Mouse (Mus musculus) right cerebral cortex, postnatal 4 days (tissue): ENCODE measurements around the gene Fbxo9.
A peak's percentile ranks its signal among the peaks of the same experiment; 100 is the strongest.
"Not testable (repeated sequence)": the region's sequence is repeated elsewhere in the genome, so short reads cannot be mapped to it uniquely, and the experiment has no call there.

ENCODE experiments used
- DNase-seq: peaks from one replicate; pipeline ENCODE4 v3.0.0-alpha.2; 2022

The Fbxo9 gene

GRCm38 (mm10) chr9:78108796-78109239 lies at the start of gene Fbxo9, which contains the start of gene Ick:
Gene Fbxo9 (minus strand): TSS chr9:78109065.
Gene Ick (plus strand): TSS chr9:78109192.
- DNase-seq: peak; percentile 72

GRCm38 (mm10) chr9:78157221-78157620 lies 48.4 kb upstream of the Fbxo9 start:
- DNase-seq: no peak

GRCm38 (mm10) chr9:78154211-78154977 lies 45.5 kb upstream of the Fbxo9 start:
- no peak for DNase-seq

- DNase-seq: not testable (repeated sequence)
Observed at GRCm38 (mm10) chr9:78149770-78150169, 40.9 kb upstream of the Fbxo9 start.

GRCm38 (mm10) chr9:78148149-78148548 lies 39.3 kb upstream of the Fbxo9 start:
- no peak for DNase-seq

GRCm38 (mm10) chr9:78146627-78147026 lies 37.8 kb upstream of the Fbxo9 start:
- no peak for DNase-seq

- DNase-seq: no peak
Observed at GRCm38 (mm10) chr9:78146099-78146498, 37.2 kb upstream of the Fbxo9 start.

GRCm38 (mm10) chr9:78139463-78139862 lies 30.6 kb upstream of the Fbxo9 start:
- DNase-seq: no peak

- no peak for DNase-seq
Observed at GRCm38 (mm10) chr9:78138044-78138676, 29.3 kb upstream of the Fbxo9 start.

GRCm38 (mm10) chr9:78135658-78136057 lies 26.8 kb upstream of the Fbxo9 start:
- DNase-seq: no peak

- no peak for DNase-seq
Observed at GRCm38 (mm10) chr9:78126643-78127042, 17.8 kb upstream of the Fbxo9 start.

- no peak for DNase-seq
Observed at GRCm38 (mm10) chr9:78126007-78126406, 17.1 kb upstream of the Fbxo9 start.

GRCm38 (mm10) chr9:78124297-78124696 lies 15.4 kb upstream of the Fbxo9 start:
- DNase-seq: no peak

GRCm38 (mm10) chr9:78122939-78123712 lies 14.3 kb upstream of the Fbxo9 start:
- no peak for DNase-seq

- DNase-seq: no peak
Observed at GRCm38 (mm10) chr9:78121985-78122384, 13.1 kb upstream of the Fbxo9 start.

GRCm38 (mm10) chr9:78121358-78121757 lies 12.5 kb upstream of the Fbxo9 start:
- no peak for DNase-seq

- no peak for DNase-seq
Observed at GRCm38 (mm10) chr9:78117690-78118089, 8.8 kb upstream of the Fbxo9 start.

GRCm38 (mm10) chr9:78115746-78116145 lies 6.9 kb upstream of the Fbxo9 start:
- DNase-seq: no peak

- no peak for DNase-seq
Observed at GRCm38 (mm10) chr9:78113538-78113885, 4.6 kb upstream of the Fbxo9 start.

- peak; percentile 93 for DNase-seq
Observed at GRCm38 (mm10) chr9:78112770-78113537, 4.1 kb upstream of the Fbxo9 start.

- DNase-seq: no peak
Observed at GRCm38 (mm10) chr9:78111456-78111855, 2.6 kb upstream of the Fbxo9 start.

- DNase-seq: no peak
Observed at GRCm38 (mm10) chr9:78109656-78110055, 791 bp upstream of the Fbxo9 start.
